Mouse (Mus musculus) cerebellum, postnatal 14 days (tissue): ENCODE data around the gene Ptger1.

Experiments
- DNase-seq, 2 experiments: peaks; one replicate each; pipeline ENCODE4 v3.0.0; 2021; ENCODE audit warnings: mixed read lengths in 2 of 2

Gene Ptger1

GRCm38 (mm10) chr8:83656484-83657246 lies 9.8 kb upstream of the Ptger1 start:
- DNase-seq, result no peak

DNA sequence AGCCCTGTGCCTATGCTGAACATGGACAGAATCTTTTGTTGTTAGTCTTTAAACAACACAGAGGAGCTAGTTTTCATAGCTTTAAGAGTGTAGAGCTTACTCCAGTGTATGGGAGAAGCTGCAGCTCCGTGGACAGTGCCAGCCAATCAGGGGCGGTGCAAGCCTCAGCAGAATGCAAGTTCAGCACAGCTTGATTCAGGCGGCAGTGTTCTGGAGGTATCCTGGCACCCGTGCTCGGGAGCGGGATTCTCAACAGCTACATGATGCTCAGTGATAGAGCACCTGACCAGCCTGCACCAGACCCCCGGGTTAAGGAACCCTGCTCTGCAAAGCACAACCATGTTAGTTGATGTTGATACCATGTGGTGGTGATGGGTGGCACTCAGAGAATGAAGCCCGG lies 5.9 kb upstream of the Ptger1 start:
- DNase-seq, result no peak

DNA sequence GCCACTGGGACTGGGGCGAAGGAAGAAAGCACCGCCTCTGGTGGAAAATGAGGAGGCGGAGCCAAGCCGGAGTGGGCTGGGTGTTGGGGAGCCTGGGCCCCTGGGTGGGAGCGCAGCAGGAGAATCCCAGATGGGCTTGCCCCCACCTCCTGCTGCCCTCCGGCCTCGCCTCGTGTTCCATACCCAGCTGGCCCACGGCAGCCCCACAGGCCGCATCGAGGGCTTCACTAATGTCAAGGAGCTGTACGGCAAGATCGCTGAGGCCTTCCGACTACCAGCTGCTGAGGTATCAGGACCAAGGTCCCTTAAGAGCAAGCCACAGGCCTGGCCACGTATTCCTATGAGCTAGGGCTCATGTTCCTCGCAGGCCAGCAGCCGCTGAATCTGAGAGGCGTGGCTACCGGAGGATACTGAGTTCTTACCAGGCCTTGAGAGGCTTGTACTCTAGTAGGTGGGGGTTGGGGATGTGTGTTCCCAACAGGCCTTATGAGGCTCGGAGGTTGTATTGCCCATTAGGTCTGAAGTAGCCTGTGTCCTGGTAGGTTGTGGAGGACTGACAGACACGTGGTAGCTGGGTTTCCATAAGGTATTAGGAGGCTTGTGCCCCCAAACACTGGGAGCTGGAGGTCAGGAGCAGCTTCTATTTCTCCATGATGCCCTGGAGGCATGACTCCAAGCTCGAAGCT lies 5.3 kb upstream of the Ptger1 start:
- DNase-seq, result no peak

- peak; percentile 89 to 96 for DNase-seq
These were observed 4.1 kb upstream of the Ptger1 start for GRCm38 (mm10) chr8:83662421-83662826.

- DNase-seq, result no peak
These were observed 2.4 kb upstream of the Ptger1 start for GRCm38 (mm10) chr8:83664096-83664495.

DNA sequence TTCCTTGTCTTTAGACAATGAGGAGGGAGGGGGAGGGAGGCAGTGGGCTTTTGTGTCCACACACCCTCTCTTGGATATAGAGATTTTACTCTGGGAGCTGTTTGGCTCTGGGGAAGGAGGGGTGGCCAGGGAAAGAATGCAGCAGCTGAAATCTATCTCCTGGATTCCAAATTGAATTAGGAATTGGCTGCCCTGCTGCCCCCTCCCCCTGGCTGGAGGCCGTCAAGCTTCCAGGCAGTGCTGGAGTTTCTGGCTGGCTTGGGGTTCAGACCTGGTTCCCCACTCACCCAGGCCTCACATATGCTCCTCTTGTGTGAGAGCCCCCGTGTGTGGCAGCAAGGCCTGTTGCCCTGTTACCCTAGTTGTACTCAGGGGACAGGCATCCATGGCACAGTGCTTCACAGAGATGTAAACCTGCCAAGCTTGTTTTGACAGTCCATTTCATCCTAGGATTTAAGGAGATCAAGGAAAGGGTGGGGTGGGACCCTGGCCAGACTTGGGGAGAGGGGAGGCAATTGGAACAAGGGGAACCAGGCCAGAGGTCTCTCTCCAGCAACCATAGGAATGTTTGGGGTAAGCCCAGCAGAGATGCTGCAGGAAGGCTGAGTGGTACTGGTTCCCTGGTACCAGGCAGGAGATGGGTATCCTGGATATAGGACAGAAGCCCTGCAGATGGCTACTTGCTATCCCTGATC lies 1.4 kb upstream of the Ptger1 start:
- no peak for DNase-seq

DNA sequence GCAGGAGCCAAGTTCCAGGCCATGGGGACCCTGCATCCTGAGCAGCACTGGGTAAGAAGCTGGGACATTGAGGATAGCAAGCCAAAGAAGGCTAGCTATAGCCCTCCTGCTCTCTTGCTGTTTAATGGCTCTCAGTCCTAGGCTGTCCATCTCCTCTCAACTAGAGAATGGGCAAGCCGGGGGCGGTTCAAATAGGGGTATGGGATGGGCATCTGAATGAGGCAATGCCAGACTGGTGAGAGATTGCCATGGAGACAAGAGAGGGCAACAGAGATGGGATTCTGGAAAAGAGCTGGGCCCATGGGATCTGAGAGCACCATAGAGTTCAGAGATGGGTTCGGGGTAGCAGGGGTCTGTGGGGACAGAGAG lies 372 bp downstream of the Ptger1 start:
- DNase-seq, result no peak

- peak; percentile 45 to 59 for DNase-seq
These were observed 1.0 kb downstream of the Ptger1 start for GRCm38 (mm10) chr8:83667526-83667925.

DNA sequence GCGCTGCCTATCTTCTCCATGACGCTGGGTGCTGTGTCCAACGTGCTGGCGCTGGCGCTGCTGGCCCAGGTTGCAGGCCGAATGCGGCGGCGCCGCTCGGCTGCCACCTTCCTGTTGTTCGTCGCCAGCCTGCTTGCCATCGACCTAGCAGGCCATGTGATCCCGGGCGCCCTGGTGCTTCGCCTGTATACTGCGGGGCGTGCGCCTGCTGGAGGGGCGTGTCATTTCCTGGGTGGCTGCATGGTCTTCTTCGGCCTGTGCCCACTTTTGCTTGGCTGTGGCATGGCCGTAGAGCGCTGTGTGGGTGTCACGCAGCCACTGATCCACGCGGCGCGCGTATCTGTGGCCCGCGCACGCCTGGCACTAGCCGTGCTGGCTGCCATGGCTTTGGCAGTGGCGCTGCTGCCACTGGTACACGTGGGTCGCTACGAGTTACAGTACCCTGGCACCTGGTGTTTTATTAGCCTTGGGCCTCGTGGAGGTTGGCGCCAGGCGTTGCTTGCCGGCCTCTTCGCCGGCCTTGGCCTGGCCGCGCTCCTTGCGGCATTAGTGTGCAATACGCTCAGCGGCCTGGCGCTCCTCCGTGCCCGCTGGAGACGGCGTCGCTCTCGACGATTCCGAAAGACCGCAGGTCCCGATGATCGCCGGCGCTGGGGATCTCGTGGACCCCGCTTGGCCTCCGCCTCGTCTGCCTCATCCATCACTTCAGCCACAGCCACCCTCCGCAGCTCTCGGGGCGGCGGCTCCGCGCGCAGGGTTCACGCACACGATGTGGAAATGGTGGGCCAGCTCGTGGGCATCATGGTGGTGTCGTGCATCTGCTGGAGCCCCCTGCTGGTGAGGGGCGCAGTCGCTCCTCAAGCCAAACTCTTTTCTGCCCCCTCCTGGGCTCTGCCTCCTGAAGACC lies 1.8 kb downstream of the Ptger1 start:
- peak; percentile 70 to 79 for DNase-seq

DNA sequence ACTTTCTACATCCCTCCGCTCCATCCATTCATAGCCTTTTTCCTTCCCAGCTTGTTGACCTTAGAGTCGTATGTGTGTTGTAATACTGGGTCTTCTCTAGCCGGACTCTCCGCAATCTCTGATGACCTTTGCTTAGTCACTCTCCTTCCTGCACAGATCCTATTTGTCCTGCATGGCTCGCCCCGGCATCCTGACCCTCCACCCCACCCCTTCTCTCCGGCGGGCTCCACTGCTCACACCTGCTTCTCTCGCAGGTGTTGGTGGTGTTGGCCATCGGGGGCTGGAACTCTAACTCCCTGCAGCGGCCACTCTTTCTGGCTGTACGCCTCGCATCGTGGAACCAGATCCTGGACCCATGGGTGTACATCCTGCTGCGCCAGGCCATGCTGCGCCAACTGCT lies 2.5 kb downstream of the Ptger1 start:
- DNase-seq, result peak in 1 of 2 experiments; percentile 34

DNA sequence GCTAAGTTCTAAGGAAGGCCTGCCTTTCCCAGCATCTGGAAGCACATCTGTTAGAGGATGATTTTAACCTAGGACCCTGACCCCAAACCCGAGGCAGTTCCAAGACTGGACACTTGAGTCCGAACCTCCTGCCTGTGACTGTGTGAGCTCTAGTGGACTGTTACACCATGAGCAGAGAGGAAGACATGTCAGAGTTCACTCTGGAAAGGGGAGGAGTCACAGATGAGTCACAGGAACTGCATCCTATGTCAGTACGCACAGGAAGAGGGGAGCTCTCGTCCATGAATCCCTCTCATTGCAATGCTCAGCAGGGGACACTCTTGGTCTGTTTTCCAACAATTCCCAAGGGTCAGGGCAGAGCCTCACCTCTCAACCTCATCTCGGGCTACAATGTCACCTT lies 6.5 kb downstream of the Ptger1 start:
- DNase-seq, result no peak

DNA sequence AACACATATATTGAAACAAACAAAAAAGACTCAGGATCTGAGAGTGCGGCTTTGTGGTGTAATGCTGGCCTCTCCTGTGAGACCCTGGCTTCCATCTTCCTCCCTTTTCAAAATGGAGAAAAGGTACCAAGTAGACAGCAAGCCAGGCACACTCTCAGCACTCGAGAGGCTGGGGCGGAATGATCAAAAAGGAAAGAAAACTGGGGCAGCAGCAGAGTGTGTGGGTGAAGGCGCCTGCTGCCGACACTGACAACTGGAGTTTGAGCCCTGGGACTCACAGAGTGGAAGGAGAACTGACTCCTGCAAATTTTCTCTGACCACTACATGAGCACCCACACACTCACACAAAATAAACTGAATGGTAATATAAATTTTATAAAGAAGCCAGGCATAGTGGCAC lies 8.0 kb downstream of the Ptger1 start:
- no peak for DNase-seq

DNA sequence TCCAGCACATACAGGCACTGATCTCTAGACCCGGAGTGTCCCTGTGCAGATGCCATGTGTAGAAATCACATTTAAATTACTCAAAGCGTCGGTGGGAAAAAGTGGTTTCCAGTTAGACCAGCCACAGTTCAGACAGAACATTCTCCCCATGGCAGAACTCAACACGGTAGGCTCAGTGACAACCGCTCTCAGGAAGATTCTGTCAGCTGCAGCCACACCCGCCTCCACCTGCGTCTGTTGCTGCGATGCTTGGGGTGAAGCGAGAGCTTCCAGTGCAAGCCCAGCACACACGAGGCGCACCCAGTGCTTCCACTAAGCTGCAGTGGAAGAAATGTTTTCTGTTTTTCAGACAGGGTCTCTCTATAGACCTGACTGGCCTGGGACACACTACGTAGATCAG lies 13.4 kb downstream of the Ptger1 start:
- no peak for DNase-seq

DNA sequence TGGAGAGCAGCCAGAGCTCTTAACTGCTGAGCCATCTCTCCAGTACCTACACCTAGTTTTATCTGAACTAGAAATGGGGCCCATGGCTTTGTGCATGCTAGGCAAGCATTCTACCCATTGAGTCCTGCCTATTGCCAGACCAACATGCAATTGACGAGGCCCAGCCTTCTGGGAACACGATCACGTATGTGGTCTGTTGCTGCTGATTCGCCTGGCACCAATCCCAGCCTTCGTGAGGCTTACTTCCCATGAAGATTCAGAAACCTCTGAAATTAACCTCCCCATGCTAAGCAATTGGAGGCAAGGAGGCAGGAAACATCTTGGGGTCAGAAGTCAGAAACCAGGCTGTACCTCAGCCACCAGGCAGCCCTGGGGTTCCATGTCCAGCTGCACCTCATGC lies 14.1 kb downstream of the Ptger1 start:
- no peak for DNase-seq

GRCm38 (mm10) chr8:83681099-83681498 lies 14.6 kb downstream of the Ptger1 start:
- DNase-seq, result no peak

DNA sequence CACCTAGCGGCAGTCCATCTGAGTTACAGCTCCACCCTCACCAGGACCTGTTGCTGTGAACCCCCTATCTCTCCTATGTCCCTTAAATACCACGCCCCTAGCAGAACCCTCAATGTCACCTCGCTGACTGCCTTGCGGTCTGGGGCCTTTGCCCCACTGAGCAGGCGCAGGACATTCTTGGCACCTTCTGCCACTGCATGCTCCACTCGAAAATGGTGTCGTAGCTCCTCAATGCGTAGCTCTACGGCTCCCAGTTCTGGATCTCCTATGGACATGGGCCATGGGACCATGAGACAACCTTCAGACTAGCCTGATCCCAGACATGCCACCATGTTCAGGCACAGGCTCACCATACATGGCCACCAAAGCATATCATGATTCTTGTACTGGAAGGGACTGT lies 18.0 kb downstream of the Ptger1 start:
- DNase-seq, result no peak

GRCm38 (mm10) chr8:83689264-83689663 lies 22.8 kb downstream of the Ptger1 start:
- DNase-seq, result no peak

DNA sequence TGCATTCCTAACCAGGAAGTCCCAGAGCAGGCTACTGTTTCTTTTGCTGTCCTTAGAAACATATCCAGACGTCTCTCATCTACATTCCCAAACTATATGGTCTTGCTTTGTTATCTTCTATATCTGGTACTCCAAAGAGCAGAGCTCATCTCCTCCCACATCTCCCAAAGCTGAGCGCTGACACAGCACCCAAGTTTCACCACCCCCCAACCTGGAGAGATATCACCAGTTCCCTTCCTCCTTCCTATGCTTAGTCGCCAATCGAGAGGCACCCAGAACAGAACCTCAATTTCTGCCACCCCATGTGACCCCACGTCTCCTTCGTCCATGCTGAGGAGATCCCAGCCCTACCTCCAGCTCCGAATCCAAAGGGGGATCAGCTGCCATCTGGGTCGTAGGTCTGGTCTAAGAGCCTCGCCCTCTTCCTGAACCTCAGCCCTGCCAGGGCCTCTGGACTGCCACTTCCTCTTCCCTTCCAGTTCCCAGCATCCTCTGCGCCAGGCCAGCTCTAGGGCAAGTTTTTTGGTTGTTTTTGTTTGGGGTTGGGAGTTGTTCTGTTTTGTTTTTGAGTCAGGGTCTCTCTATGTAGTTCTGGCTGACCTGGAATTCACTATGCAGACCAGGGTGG lies 27.2 kb downstream of the Ptger1 start:
- DNase-seq, result no peak

DNA sequence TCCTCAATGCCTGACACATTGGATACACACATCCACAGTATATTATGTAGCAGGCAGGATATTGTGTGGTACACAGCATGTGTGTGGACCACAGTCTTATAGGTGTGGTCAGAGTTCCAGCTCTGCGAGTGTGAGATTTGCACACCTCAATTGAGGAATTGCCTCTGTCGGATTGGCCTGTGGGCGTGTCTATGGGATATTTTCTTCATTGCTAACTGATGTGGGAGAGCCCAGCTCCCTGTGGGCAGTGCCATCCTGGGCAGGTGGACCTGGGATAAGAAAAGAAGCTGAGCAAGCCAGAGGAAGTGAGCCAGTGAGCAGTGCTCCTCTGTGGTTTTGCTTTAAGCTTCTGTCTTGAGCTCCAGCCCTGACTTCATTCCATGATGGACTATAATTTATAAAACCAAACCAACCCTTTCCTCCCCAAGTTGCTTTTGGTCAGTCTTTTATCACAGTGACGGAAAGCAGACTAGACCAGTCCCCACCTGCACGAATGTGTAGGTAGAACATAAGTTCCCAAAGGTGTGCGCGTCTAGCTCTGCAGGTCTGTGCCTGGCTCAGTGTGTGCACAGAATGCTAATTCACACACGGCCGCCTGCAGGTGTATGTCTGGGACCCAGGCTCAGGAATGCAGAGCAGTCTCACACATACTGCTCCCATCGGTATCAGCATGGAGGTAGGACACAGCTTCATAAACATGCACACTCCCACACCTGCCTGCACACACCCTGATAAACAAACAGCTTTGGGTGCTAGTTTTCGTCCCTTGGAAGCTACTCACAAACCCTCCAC lies 28.1 kb downstream of the Ptger1 start:
- DNase-seq, result no peak

DNA sequence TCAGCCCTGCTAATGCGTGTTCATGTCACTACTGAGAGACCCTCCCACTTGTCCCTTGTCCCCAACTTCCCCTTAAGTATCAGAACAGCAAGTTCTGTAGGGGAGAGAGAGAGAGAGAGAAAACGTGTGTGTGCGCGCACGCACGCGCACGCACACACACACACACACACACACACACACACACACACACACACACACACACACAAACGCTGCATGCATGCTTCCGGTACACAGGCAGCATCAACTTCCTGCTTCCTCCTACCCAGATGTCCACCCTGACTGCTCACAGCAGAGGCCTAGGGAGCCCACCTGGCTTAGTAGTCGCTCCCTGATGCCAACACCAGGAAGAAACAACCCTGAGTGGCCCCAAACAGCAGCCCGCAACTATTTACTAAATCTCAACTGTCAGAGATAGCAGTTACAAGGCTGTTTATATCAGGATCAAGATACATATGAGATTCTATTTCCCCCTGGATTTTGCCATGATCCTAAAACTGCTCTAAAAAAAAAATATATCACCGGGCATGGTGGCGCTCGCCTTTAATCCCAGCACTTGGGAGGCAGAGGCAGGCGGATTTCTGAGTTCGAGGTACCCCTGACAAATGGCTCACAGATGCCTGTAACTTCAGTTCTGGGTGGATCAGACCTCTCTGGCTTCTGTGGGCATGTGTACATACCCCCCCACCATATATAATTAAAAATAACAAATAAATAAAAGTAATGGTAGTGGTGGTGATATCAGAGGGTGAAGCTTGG lies 29.1 kb downstream of the Ptger1 start:
- no peak for DNase-seq
